Mouse (Mus musculus) ES-Bruce4 (cell line): ENCODE measurements around the gene Jmjd1c.

Experiments
- CTCF ChIP-seq: IDR thresholded peaks from one replicate; pipeline ENCODE4 v1.8.1; 2011; ENCODE audit warnings: low read depth, low read length
- POLR2A ChIP-seq: IDR thresholded peaks from one replicate; pipeline ENCODE4 v1.8.1; 2011; ENCODE audit warnings: low read length; ENCODE audit not compliant: insufficient read depth

DNA sequence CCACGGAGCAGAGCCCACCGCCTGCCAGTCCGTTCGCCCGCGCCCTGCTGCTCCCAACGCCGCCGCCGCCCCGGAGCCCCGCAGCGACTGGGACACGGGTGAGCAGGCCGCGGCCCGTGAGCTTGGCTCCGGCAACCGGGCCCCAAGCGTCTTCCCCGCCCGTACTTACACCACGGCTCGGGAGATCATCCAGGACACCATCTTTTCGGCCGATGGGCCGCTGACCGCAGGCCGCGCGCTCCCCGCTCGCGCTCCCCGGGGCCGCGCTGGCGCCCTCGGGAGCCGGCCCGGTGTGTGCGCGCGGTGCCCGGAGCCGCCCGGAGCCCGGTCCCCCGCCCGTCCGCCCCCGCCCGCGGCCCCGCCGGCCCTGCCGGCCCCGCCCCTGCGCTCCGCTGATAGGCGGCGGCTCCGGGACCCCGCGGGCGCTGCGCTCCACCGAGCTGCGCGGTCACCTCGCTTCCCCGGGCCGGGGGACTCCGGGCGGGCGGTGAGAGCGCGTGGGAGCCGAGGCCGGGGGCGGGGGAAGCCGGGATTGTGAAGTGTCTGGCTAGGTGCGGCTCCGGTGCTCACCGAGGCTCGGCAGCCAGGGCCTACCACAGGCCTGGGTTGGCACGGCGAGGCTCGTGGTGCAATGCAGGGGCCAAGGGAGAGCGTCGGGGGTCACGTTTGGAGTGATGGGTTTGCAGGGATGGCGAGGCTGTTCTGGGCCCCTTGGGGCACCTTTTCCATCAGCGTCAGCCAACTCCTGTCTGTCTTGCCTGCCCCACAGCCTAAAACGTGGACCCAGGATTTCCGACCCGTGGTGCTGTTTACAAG is 904 bp downstream of the Jmjd1c start, which contains the start of gene Reep3:
- no peak for TF ChIP-seq CTCF
- TF ChIP-seq POLR2A = no peak
